Comparison of ENCODE assay signal across 8 mouse cellular contexts in the genomic region with DNA sequence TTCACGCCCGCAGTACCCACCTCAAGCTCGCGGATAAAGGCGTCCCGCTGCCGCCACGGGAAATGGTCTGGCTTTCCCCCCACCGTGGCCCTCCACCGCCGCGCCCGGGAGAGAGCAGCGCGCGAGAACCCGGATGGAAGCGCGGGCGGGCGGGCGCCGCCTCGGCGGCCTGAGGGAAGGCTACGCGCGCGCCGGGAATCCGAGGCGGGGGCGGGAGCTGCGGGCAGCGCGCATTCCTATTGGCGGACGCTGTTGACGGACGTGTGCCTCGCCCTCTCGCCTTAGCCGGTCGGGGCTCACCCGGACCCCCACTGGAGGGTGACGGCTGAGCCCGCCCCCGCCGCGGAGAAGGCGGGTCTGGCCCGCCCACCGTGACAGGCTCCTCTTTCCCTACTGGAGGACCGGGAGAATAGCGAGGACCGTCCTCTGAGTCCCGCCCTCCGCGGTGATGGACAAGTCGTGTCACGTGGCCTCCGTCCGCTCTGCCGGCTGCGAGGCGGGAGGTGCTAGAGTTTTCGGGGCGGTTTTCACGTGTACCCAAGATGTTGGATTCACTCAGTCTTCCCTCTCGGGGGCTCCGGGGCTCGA. TPM values are rescaled to one million over a fixed set of nuclear protein-coding genes. Genes with fewer than 3 reads are reported as not detected.
DNase-seq lines count a peak whose midpoint lies in the region; ATAC-seq lines count a peak whose summit lies in the region.

No protein-coding gene starts in this region.

- peak overlapping the region; percentile 94 for H3K27ac ChIP-seq in intestine, embryonic 14.5 days (ENCODE audit: low read depth)

- peak; percentile 98 to 99 for DNase-seq in adrenal gland, adult 18-20 months (ENCODE audit: low spot score in 2 of 2)
- peak; percentile 100 for DNase-seq in embryo, embryonic 11 days
- peak; percentile 100 for DNase-seq in gastrocnemius, postnatal 25 days
- DNase-seq in intestine, embryonic 14.5 days (ENCODE audit: low spot score), result peak; percentile 98
- peak; percentile 99 to 100 for DNase-seq in left cerebral cortex, postnatal 14 days (ENCODE audit: low spot score in 2 of 2)
- peak; percentile 99 for DNase-seq in mesoderm, embryonic 11.5 days (ENCODE audit: low read depth, low spot score)
- DNase-seq in right cerebral cortex, postnatal 36 days (ENCODE audit: low spot score in 2 of 2), result peak; percentile 99 to 100
- DNase-seq in yolk sac, embryonic 10.5 days (ENCODE audit: low spot score), result peak; percentile 99

- H3K4me1 ChIP-seq in intestine, embryonic 14.5 days (replicated peaks; ENCODE audit: control insufficient read depth, insufficient read depth, low read length), result peaks cover 20% of the 10 kb centered on the region

- H3K27me3 ChIP-seq in intestine, embryonic 14.5 days (replicated peaks; ENCODE audit: control insufficient read depth, insufficient read depth, low read length), result no peaks in the 10 kb centered on the region

- H3K4me3 ChIP-seq in intestine, embryonic 14.5 days (ENCODE audit: low read depth, low read length), result peak overlapping the region; percentile 94

- WGBS in intestine, embryonic 14.5 days, result under 1% methylated on average over 70 of the region's 72 CpGs

- ATAC-seq in intestine, embryonic 14.5 days (replicated peaks; ENCODE audit: low FRiP score, low TSS enrichment, low read depth), result peak; percentile 97

- no peaks in the 10 kb centered on the region for H3K36me3 ChIP-seq in intestine, embryonic 14.5 days (ENCODE audit: control insufficient read depth, insufficient read depth, low read length)

- intact Hi-C loops in left cerebral cortex, postnatal 14 days (cut with DNase I), result no loop called here

- peak overlapping the region; percentile 53 for H3K4me2 ChIP-seq in intestine, embryonic 14.5 days (ENCODE audit: low read length)

- peak overlapping the region; percentile 87 for H3K9ac ChIP-seq in intestine, embryonic 14.5 days (ENCODE audit: low read length)

- H3K9me3 ChIP-seq in intestine, embryonic 14.5 days (ENCODE audit: control insufficient read depth, low read length), result no peaks in the 10 kb centered on the region

RNA-seq across cellular contexts. Expression of a gene that starts 33.1 kb away (rescaled TPM):
- total RNA-seq in adrenal gland, adult 18-20 months (2021), result not detected
- total RNA-seq in gastrocnemius, postnatal 25 days (2021), result not detected
- polyA plus RNA-seq in intestine, embryonic 14.5 days (2014; fragmentation: Nextera tagmentation; extraction: Ambion mirVana), result 0.79 and 1.1 TPM in 2 replicates
- 1 to 10 TPM; 1.3 to 1.8 TPM for total RNA-seq in left cerebral cortex, postnatal 14 days (2021)

RNA-seq across cellular contexts. Expression of a gene that starts 33.2 kb away (rescaled TPM):
- total RNA-seq in adrenal gland, adult 18-20 months (2021), result 1 to 10 TPM; 7.2 to 7.4 TPM
- 1 to 10 TPM; 2.0 to 2.2 TPM for total RNA-seq in gastrocnemius, postnatal 25 days (2021)
- polyA plus RNA-seq in intestine, embryonic 14.5 days (2014; fragmentation: Nextera tagmentation; extraction: Ambion mirVana), result 6.2 and 6.6 TPM in 2 replicates
- 10 to 100 TPM; 19.8 to 20.5 TPM for total RNA-seq in left cerebral cortex, postnatal 14 days (2021)

Comparison
In these comparisons a context has a peak if more than half of its experiments do, and no peak if none do; other contexts are left out.
1. Peak in every context shown above with its lines: DNase-seq, ATAC-seq, H3K4me3 ChIP-seq and H3K27ac ChIP-seq.